Mouse (Mus musculus) forebrain, postnatal 0 days (tissue): ENCODE results near the gene Olfr270. TPM values are rescaled to one million over a fixed set of nuclear protein-coding genes. Genes with fewer than 3 reads are reported as not detected.

Experiments
- ATAC-seq: fragments of 200-750 bp; cut with Nextera tagmentation; 2 replicates; pipeline ENCODE4 v1.8.0; 2017; ENCODE audit warnings: mild to moderate bottlenecking, moderate library complexity
- DNase-seq: peaks from one replicate; pipeline ENCODE4 v3.0.0-alpha.2; 2015
- H3K27ac ChIP-seq: fragments of 300-500 bp; sonication (generic); 2 replicates; pipeline ENCODE4 v1.5.1; 2014; ENCODE audit warnings: low read depth, mild to moderate bottlenecking, antibody characterized with exemption, low read length, moderate library complexity, mixed read lengths
- H3K27me3 ChIP-seq: fragments of 300-500 bp; sonication (generic); 2 replicates; pipeline ENCODE4 v1.6.1; 2014; ENCODE audit warnings: mild to moderate bottlenecking, low read length, mixed read lengths; ENCODE audit not compliant: insufficient read depth
- H3K36me3 ChIP-seq: fragments of 300-500 bp; sonication (generic); 2 replicates; pipeline ENCODE4 v1.6.1; 2014; ENCODE audit warnings: mild to moderate bottlenecking, moderate library complexity; ENCODE audit not compliant: insufficient read depth
- H3K4me1 ChIP-seq: fragments of 300-500 bp; sonication (generic); 2 replicates; pipeline ENCODE4 v1.6.1; 2014; ENCODE audit warnings: antibody characterized with exemption; ENCODE audit not compliant: insufficient read depth
- H3K4me2 ChIP-seq: fragments of 300-500 bp; sonication (generic); 2 replicates; pipeline ENCODE4 v1.6.1; 2014; ENCODE audit warnings: low read depth, mild to moderate bottlenecking, moderate library complexity
- H3K4me3 ChIP-seq: fragments of 300-500 bp; sonication (generic); 2 replicates; pipeline ENCODE4 v1.5.1; 2014; ENCODE audit warnings: low read depth, low read length, mixed read lengths
- H3K9ac ChIP-seq: fragments of 300-500 bp; sonication (generic); 2 replicates; pipeline ENCODE4 v1.6.1; 2014; ENCODE audit warnings: mild to moderate bottlenecking
- H3K9me3 ChIP-seq: fragments of 300-500 bp; sonication (generic); 2 replicates; pipeline ENCODE4 v1.6.1; 2016; ENCODE audit warnings: low read length
- CTCF ChIP-seq: sonication (generic); IDR thresholded peaks from 2 replicates; pipeline ENCODE4 v1.5.1; 2016; ENCODE audit warnings: antibody characterized with exemption, control low read depth, low read depth
- WGBS: fragments of 180-500 bp; shearing (Covaris S2); extraction: QIAGEN DNeasy Blood & Tissue Kit; methylation state at CpG from one replicate; pipeline ENCODE4 v1.1.7; 2014; 5-methylcytosine and 5-hydroxymethylcytosine counted together
- polyA plus RNA-seq: library from polyadenylated mRNA; unstranded; fragments of >200 nt; fragmentation: Nextera tagmentation; extraction: Ambion mirVana; gene quantifications from 2 replicates; pipeline ENCODE4 v1.2.1, GENCODE M21; 2015
- total RNA-seq: library from RNA; depleted of rRNA; stranded (reverse); fragments of >200 nt; gene quantifications from 2 replicates; pipeline ENCODE4 v1.2.3, GENCODE M21; 2014; rRNA removed

Gene Olfr270
- total RNA-seq: not detected in 2 replicates
- polyA plus RNA-seq: not detected in 2 replicates

- H3K27ac ChIP-seq: no peak within 1 kb of the TSS
- ATAC-seq: no peak
- no peaks in the 10 kb centered on the region for H3K36me3 ChIP-seq
- H3K4me1 ChIP-seq: no peaks in the 10 kb centered on the region
- no peak for TF ChIP-seq CTCF
- H3K9ac ChIP-seq: no peak within 1 kb of the TSS
- no peak within 1 kb of the TSS for H3K4me2 ChIP-seq
- no peak for DNase-seq
- no peaks in the 10 kb centered on the region for H3K27me3 ChIP-seq
- H3K9me3 ChIP-seq: no peaks in the 10 kb centered on the region
- H3K4me3 ChIP-seq: no peak within 1 kb of the TSS
Measured at GRCm38 (mm10) chr4:52964247-52964646, at the start of gene Olfr270. Gene Olfr270, plus strand, starts transcription at chr4:52964547.

- WGBS: 87% methylated on average over 6 of the region's 6 CpGs
- H3K27ac ChIP-seq: no peak overlapping the region
- H3K4me3 ChIP-seq: no peak overlapping the region
- H3K4me2 ChIP-seq: no peak overlapping the region
- no peaks in the 10 kb centered on the region for H3K4me1 ChIP-seq
- DNase-seq (no peak), ATAC-seq (no peak)
- H3K27me3 ChIP-seq: no peaks in the 10 kb centered on the region
- no peak overlapping the region for H3K9ac ChIP-seq
- H3K9me3 ChIP-seq: no peaks in the 10 kb centered on the region
- TF ChIP-seq CTCF: no peak
- no peaks in the 10 kb centered on the region for H3K36me3 ChIP-seq
Measured at GRCm38 (mm10) chr4:52916659-52917310, 47.6 kb upstream of the Olfr270 start.

DNA sequence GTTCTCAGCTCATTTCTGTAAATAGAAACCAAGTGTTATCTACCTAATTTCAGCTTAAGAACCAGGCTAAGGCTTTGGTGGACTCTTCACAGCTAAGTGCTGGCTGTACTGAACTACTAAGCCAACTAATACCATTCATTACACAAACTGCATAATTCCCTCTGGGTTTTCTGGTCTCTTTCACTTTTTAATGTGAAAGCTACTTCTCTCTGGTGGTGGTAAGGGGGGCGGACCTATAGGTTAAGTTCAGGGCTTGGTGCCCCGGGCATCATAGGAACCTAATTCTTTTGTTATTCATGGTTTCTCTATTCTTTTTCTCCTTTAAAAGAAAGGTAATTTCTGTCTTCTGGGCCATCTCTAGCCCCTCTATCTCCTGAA lies 47.0 kb upstream of the Olfr270 start:
- 90% methylated on average over 2 of the region's 2 CpGs for WGBS
- TF ChIP-seq CTCF: no peak
- DNase-seq (no peak), ATAC-seq (no peak)
- Histone ChIP-seq H3K4me1 (no peaks in the 10 kb centered on the region), H3K9ac (no peak overlapping the region), H3K4me3 (no peak overlapping the region), H3K4me2 (no peak overlapping the region), H3K9me3 (no peaks in the 10 kb centered on the region), H3K36me3 (no peaks in the 10 kb centered on the region), H3K27ac (no peak overlapping the region), H3K27me3 (no peaks in the 10 kb centered on the region)

DNA sequence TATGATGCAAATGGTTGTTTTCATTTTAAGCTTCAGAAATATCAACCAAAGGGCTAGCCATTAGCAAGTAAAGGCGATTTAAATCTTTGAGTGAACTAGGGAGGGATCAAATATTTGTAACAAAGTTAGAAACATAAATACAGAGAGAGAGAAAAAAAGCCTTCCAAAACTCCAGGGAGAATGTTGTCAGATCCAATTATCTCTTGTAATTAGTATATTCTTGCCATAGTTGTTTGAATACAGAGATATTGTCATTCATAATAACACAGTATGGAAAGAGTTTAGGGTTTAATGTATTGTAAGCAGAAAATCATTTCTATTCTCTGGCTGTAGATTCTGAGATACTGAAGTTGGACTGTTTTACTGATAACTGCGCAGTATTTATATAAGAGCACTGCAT lies 45.3 kb upstream of the Olfr270 start, which contains the start of gene Olfr272:
Olfr272 (minus strand) TSS at position 101 of the 400 bp plus-strand sequence.
- Histone ChIP-seq H3K4me2 (no peak within 1 kb of the TSS), H3K27ac (no peak within 1 kb of the TSS), H3K9me3 (no peaks in the 10 kb centered on the region), H3K9ac (no peak within 1 kb of the TSS), H3K36me3 (no peaks in the 10 kb centered on the region), H3K4me1 (no peaks in the 10 kb centered on the region), H3K4me3 (no peak within 1 kb of the TSS), H3K27me3 (no peaks in the 10 kb centered on the region)
- no peak for ATAC-seq
- 95% methylated on average over 2 of the region's 2 CpGs for WGBS
- DNase-seq: no peak
- TF ChIP-seq CTCF: no peak

DNA sequence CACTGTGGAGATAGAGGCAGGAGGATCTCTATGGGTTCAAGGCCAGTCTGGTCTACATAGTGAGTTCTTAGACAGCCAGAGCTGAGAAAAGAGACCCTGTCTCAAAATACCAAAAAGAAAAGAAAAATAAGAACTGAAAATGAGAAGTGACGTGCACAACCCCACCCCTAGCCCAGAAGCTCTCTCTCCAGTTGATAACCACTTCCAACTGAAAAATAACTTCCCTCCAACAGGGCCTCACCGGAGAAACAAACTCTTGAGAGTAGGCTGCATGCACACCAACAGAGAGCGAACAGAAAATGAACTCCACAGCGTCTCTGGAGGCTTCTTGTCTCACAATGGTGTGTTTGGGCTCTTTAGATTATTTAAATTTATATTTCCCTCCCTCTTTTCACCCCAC lies 33.9 kb upstream of the Olfr270 start:
- ATAC-seq (no peak), DNase-seq (no peak)
- Histone ChIP-seq H3K4me2 (no peak overlapping the region), H3K9ac (no peak overlapping the region), H3K27me3 (no peaks in the 10 kb centered on the region), H3K9me3 (no peaks in the 10 kb centered on the region), H3K4me3 (no peak overlapping the region), H3K36me3 (no peaks in the 10 kb centered on the region), H3K4me1 (no peaks in the 10 kb centered on the region), H3K27ac (no peak overlapping the region)
- no peak for TF ChIP-seq CTCF
- WGBS: 92% methylated on average over 4 of the region's 4 CpGs

DNA sequence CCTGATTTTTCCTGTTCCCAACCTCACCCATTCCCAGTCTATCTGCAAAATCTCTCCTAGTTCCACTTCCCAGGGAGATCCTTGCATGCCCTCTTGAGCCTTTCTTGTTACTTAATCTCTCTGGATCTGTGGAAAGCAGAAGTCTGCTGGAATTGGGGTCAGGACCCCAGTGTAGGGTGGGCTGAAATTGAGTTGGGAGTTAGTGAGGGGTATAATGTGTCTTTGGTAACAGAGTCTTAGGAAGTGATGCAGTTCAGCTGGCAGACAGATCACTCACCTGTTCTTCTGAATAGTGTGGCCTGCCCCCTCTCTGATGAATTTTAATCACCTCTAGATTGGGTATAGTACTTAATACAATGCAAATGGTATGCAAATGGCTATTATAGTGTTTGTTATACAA lies 17.7 kb upstream of the Olfr270 start:
- no peak for TF ChIP-seq CTCF
- H3K4me1 ChIP-seq: no peaks in the 10 kb centered on the region

GRCm38 (mm10) chr4:52949005-52949404 lies 15.3 kb upstream of the Olfr270 start:
- ATAC-seq (no peak), DNase-seq (no peak)
- TF ChIP-seq CTCF: no peak
- Histone ChIP-seq H3K4me1 (no peaks in the 10 kb centered on the region), H3K4me3 (no peak overlapping the region), H3K36me3 (no peaks in the 10 kb centered on the region), H3K27me3 (no peaks in the 10 kb centered on the region), H3K9me3 (no peaks in the 10 kb centered on the region), H3K9ac (no peak overlapping the region), H3K27ac (no peak overlapping the region), H3K4me2 (no peak overlapping the region)
- whole genome bisulfite sequencing: 82% methylated on average over 2 of the region's 2 CpGs

More for the DNA sequence above, 17.7 kb upstream of the Olfr270 start:
- Histone ChIP-seq H3K27ac (no peak overlapping the region), H3K27me3 (no peaks in the 10 kb centered on the region), H3K4me2 (no peak overlapping the region), H3K9me3 (no peaks in the 10 kb centered on the region), H3K9ac (no peak overlapping the region), H3K36me3 (no peaks in the 10 kb centered on the region), H3K4me3 (no peak overlapping the region)
- ATAC-seq: no peak
- DNase-seq: no peak
